Mouse (Mus musculus): ENCODE data around the gene Mzt1. TPM values are rescaled to one million over a fixed set of nuclear protein-coding genes. Genes with fewer than 3 reads are reported as not detected.
A peak's percentile ranks its signal among the peaks of the same experiment; 100 is the strongest.
"Not testable (repeated sequence)": the region's sequence is repeated elsewhere in the genome, so short reads cannot be mapped to it uniquely, and the experiment has no call there.

Mzt1 gene
- polyA plus RNA-seq, 1 experiment from 2014 or later = 87.1 TPM

- Histone ChIP-seq H3K4me2 (no peak overlapping the region), H3K9me3 (no peaks in the 10 kb centered on the region), H3K4me1 (peaks cover 24% of the 10 kb centered on the region), H3K36me3 (peaks cover 18% of the 10 kb centered on the region), H3K4me3 (no peak overlapping the region), H3K27me3 (no peaks in the 10 kb centered on the region), H3K27ac (no peak overlapping the region), H3K9ac (no peak overlapping the region)
- ATAC-seq (ENCODE audit: insufficient number of reproducible peaks, insufficient read depth, low FRiP score, low TSS enrichment, low read depth) = no peak
- WGBS = 64% methylated on average over 4 of the region's 4 CpGs
Measured at GRCm38 (mm10) chr14:99041416-99041815, 4.5 kb downstream of the Mzt1 start.

GRCm38 (mm10) chr14:99039308-99039707 lies 6.6 kb downstream of the Mzt1 start:
- H3K4me1 ChIP-seq = peaks cover 19% of the 10 kb centered on the region
- WGBS = 74% methylated on average over 5 of the region's 5 CpGs
- ATAC-seq (ENCODE audit: insufficient number of reproducible peaks, insufficient read depth, low FRiP score, low TSS enrichment, low read depth) = not testable (repeated sequence)

GRCm38 (mm10) chr14:99037703-99038102 lies 8.2 kb downstream of the Mzt1 start:
- no peak overlapping the region for H3K4me2 ChIP-seq
- H3K9me3 ChIP-seq = no peaks in the 10 kb centered on the region
- H3K9ac ChIP-seq = no peak overlapping the region
- no peak overlapping the region for H3K4me3 ChIP-seq
- H3K4me1 ChIP-seq = 0 out of 2 replicates have a peak, but pooled peaks cover 8% of the 10 kb centered on the region
- no peaks in the 10 kb centered on the region for H3K27me3 ChIP-seq
- ATAC-seq (ENCODE audit: insufficient number of reproducible peaks, insufficient read depth, low FRiP score, low TSS enrichment, low read depth) = no peak
- 86% methylated on average over 2 of the region's 2 CpGs for WGBS
- H3K36me3 ChIP-seq = peaks cover 27% of the 10 kb centered on the region
- H3K27ac ChIP-seq = no peak overlapping the region

More at GRCm38 (mm10) chr14:99039308-99039707, 6.6 kb downstream of the Mzt1 start:
- not testable (repeated sequence) for H3K27me3 ChIP-seq, H3K27ac ChIP-seq, H3K9ac ChIP-seq, H3K4me3 ChIP-seq, H3K4me2 ChIP-seq, H3K9me3 ChIP-seq
- H3K36me3 ChIP-seq = peaks cover 23% of the 10 kb centered on the region

DNA sequence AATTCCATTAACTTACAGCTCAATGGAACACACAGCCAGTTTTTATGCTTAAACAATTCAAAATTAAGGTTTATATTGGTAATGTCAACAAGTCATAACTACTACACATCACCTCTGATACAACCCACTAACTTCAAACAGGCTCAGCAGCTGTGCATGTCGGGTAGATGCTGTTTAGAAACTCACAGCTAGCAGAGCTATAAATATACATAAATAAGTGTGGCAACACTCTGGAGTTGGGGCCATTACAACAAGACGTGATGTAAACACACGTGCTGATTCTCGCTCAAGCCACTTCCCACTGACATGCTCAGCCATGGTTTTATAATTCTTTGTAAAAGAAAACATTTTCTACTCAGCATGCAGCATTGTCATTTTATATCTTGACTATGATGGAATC lies 9.9 kb downstream of the Mzt1 start:
- ATAC-seq (ENCODE audit: insufficient number of reproducible peaks, insufficient read depth, low FRiP score, low TSS enrichment, low read depth) = no peak
- Histone ChIP-seq H3K9me3 (no peaks in the 10 kb centered on the region), H3K9ac (no peak overlapping the region), H3K4me1 (no peaks in the 10 kb centered on the region), H3K4me2 (no peak overlapping the region), H3K27ac (no peak overlapping the region), H3K36me3 (peaks cover 31% of the 10 kb centered on the region), H3K27me3 (no peaks in the 10 kb centered on the region), H3K4me3 (no peak overlapping the region)
- 85% methylated on average over 4 of the region's 4 CpGs for WGBS

DNA sequence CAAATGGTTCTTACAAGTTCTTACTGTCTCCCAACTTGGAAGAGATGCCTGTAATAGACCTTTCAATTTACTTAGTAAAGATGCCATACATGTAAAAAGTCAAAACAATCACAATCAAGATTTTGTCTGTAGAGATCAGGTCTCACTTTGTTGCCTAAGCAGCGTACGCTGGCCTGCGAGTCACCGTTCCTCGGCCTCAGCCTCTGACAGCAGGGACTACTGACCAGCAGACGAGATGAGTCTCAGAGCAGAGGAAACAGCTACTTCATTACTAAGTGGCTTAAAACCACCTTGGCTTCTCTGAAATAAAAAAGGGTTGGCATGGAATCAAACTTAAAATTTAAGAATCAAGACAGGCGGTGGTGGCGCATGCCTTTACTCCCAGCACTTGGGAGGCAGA lies 11.1 kb downstream of the Mzt1 start:
- not testable (repeated sequence) for H3K27ac ChIP-seq; H3K4me3 ChIP-seq; H3K9me3 ChIP-seq; ATAC-seq (ENCODE audit: insufficient number of reproducible peaks, insufficient read depth, low FRiP score, low TSS enrichment, low read depth); H3K9ac ChIP-seq; H3K27me3 ChIP-seq; H3K4me1 ChIP-seq; H3K4me2 ChIP-seq
- 95% methylated on average over 8 of the region's 8 CpGs for WGBS
- peaks cover 31% of the 10 kb centered on the region for H3K36me3 ChIP-seq

DNA sequence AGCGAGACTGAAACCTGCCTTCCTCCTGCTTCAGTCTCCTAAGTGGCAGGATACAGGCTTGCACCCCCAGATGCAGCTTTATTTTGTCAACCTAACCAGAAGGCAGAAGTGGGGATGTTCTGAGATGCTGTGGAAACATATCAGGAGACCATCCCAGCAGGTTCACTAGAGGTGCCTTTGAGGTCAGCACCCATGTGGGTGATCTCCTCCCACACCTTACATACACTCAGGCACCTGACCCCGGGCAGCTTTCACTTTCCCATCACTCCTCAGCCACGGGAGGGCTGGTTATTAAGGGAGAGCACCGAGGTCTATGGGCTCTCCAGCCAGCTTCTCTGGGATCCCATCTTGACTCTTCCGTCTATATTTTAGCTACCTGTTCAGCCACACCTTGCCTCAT lies 13.3 kb downstream of the Mzt1 start:
- no peaks in the 10 kb centered on the region for H3K9me3 ChIP-seq
- no peak overlapping the region for H3K4me2 ChIP-seq
- H3K36me3 ChIP-seq = peaks cover 13% of the 10 kb centered on the region; the same call in 1 of the 2 replicates
- no peak overlapping the region for H3K27ac ChIP-seq
- no peak overlapping the region for H3K9ac ChIP-seq
- H3K4me3 ChIP-seq = no peak overlapping the region
- WGBS = 83% methylated on average over 5 of the region's 5 CpGs
- no peak for ATAC-seq (ENCODE audit: insufficient number of reproducible peaks, insufficient read depth, low FRiP score, low TSS enrichment, low read depth)
- H3K27me3 ChIP-seq = no peaks in the 10 kb centered on the region
- H3K4me1 ChIP-seq = no peaks in the 10 kb centered on the region

- ATAC-seq (ENCODE audit: insufficient number of reproducible peaks, insufficient read depth, low FRiP score, low TSS enrichment, low read depth) = no peak
- 83% methylated on average over 5 of the region's 5 CpGs for WGBS
Measured at GRCm38 (mm10) chr14:99031337-99031873, 14.5 kb downstream of the Mzt1 start.

GRCm38 (mm10) chr14:99029987-99030386 lies 15.9 kb downstream of the Mzt1 start:
- Histone ChIP-seq H3K4me3 (no peak overlapping the region), H3K9ac (no peak overlapping the region), H3K4me2 (no peak overlapping the region), H3K27ac (no peak overlapping the region), H3K27me3 (no peaks in the 10 kb centered on the region), H3K4me1 (no peaks in the 10 kb centered on the region), H3K9me3 (no peaks in the 10 kb centered on the region), H3K36me3 (0 out of 2 replicates have a peak, but pooled peaks cover 8% of the 10 kb centered on the region)
- 80% methylated on average over 5 of the region's 5 CpGs for WGBS
- ATAC-seq (ENCODE audit: insufficient number of reproducible peaks, insufficient read depth, low FRiP score, low TSS enrichment, low read depth) = no peak

More at GRCm38 (mm10) chr14:99031337-99031873, 14.5 kb downstream of the Mzt1 start:
- no peak overlapping the region for H3K27ac ChIP-seq
- H3K4me3 ChIP-seq = no peak overlapping the region
- H3K36me3 ChIP-seq = peaks cover 13% of the 10 kb centered on the region; the same call in 1 of the 2 replicates
- H3K9me3 ChIP-seq = no peaks in the 10 kb centered on the region
- H3K9ac ChIP-seq = no peak overlapping the region
- no peaks in the 10 kb centered on the region for H3K27me3 ChIP-seq
- H3K4me2 ChIP-seq = no peak overlapping the region
- H3K4me1 ChIP-seq = no peaks in the 10 kb centered on the region

DNA sequence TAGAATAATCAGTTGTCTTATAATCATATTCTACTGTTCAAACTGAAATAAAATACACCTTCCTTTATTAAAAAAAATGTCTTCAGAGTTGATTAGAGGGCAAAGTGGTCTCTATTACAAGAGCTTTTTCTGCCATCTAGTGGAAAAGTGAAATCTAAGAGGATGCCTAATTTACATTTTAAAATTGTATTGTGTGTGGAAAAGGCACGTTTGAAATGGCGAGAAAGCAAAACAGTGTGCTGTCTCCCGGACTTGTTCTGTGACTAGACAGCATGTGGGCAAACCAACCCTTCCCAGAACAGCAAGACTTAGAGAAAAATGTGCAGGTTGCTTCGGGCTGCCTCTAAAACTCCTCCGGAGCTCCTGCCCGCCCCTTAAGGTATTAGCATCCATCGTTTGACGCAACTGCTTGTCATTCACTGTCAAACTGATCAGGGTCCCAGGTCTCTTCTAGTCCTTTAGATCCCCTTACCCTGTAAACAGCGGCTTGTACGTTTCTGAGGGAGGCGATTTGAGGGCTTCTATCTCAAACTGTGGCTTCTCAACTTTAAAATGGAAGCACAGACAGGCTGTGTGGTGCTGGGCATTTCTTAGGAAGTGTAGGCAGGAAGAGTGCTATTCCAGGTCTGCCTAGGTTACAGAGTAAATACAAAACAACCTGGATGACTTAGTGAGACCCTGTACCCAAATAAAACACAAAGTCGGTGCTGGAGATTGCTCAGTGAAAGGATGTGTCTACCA lies 23.4 kb downstream of the Mzt1 start:
- no peaks in the 10 kb centered on the region for H3K27me3 ChIP-seq
- peak overlapping the region; percentile 20 for H3K4me3 ChIP-seq
- no peaks in the 10 kb centered on the region for H3K4me1 ChIP-seq
- WGBS = 46% methylated on average over 12 of the region's 12 CpGs
- peak overlapping the region; percentile 46 for H3K4me2 ChIP-seq
- peak overlapping the region; percentile 54; the same call in 1 of the 2 replicates for H3K9ac ChIP-seq
- no peaks in the 10 kb centered on the region for H3K36me3 ChIP-seq
- H3K27ac ChIP-seq = no peak overlapping the region
- no peaks in the 10 kb centered on the region for H3K9me3 ChIP-seq
- no peak for ATAC-seq (ENCODE audit: insufficient number of reproducible peaks, insufficient read depth, low FRiP score, low TSS enrichment, low read depth)

- Histone ChIP-seq H3K4me2 (no peak overlapping the region), H3K36me3 (no peaks in the 10 kb centered on the region), H3K9me3 (no peaks in the 10 kb centered on the region), H3K27me3 (no peaks in the 10 kb centered on the region), H3K9ac (no peak overlapping the region), H3K4me1 (no peaks in the 10 kb centered on the region), H3K27ac (no peak overlapping the region), H3K4me3 (no peak overlapping the region)
- no peak for ATAC-seq (ENCODE audit: insufficient number of reproducible peaks, insufficient read depth, low FRiP score, low TSS enrichment, low read depth)
- WGBS = 60% methylated on average over 10 of the region's 10 CpGs
Measured at GRCm38 (mm10) chr14:99019136-99019808, 26.7 kb downstream of the Mzt1 start.

DNA sequence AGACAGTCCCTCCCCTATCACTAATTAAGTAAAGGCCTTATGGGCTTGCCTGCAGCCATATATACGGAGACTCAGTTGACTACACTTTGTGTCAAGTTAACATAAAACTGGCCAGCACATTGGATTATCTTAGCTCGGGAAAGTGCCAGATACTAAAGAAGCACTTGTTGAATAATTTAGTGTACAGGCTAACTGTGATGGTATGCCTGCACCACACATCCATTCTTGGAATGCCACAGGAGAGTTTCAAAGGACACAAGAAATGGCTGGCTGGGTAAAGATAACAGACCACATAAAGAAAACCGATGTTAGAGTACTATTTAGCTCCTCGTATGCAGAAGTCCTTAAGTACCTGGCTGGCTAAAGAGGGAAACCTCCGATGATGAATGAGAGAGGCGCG lies 27.2 kb downstream of the Mzt1 start:
- 80% methylated on average over 7 of the region's 7 CpGs for WGBS
- no peak for ATAC-seq (ENCODE audit: insufficient number of reproducible peaks, insufficient read depth, low FRiP score, low TSS enrichment, low read depth)

GRCm38 (mm10) chr14:99010920-99011313 lies 35.0 kb downstream of the Mzt1 start:
- ATAC-seq (ENCODE audit: insufficient number of reproducible peaks, insufficient read depth, low FRiP score, low TSS enrichment, low read depth) = no peak
- H3K4me1 ChIP-seq = no peaks in the 10 kb centered on the region
- no peak overlapping the region for H3K9ac ChIP-seq
- 40% methylated on average over 2 of the region's 2 CpGs for WGBS
- no peak overlapping the region for H3K4me2 ChIP-seq
- no peak overlapping the region for H3K27ac ChIP-seq
- H3K4me3 ChIP-seq = no peak overlapping the region
- H3K9me3 ChIP-seq = no peaks in the 10 kb centered on the region
- no peaks in the 10 kb centered on the region for H3K36me3 ChIP-seq
- H3K27me3 ChIP-seq = no peaks in the 10 kb centered on the region

More for the DNA sequence above, 27.2 kb downstream of the Mzt1 start:
- Histone ChIP-seq H3K4me3 (no peak overlapping the region), H3K9ac (no peak overlapping the region), H3K9me3 (no peaks in the 10 kb centered on the region), H3K4me2 (no peak overlapping the region), H3K4me1 (no peaks in the 10 kb centered on the region), H3K36me3 (no peaks in the 10 kb centered on the region), H3K27me3 (no peaks in the 10 kb centered on the region), H3K27ac (no peak overlapping the region)
